Mouse (Mus musculus) fat pad, adult 2 months (tissue): ENCODE measurements around the gene Adora1.

Experiments
- DNase-seq: peaks from one replicate; pipeline ENCODE4 v3.0.0-alpha.2; 2011; ENCODE audit warnings: low read depth, low spot score; ENCODE audit errors: extremely low read depth

The Adora1 gene

GRCm38 (mm10) chr1:134154655-134155054, 80.6 kb downstream of the Adora1 start:
- no peak for DNase-seq

DNA sequence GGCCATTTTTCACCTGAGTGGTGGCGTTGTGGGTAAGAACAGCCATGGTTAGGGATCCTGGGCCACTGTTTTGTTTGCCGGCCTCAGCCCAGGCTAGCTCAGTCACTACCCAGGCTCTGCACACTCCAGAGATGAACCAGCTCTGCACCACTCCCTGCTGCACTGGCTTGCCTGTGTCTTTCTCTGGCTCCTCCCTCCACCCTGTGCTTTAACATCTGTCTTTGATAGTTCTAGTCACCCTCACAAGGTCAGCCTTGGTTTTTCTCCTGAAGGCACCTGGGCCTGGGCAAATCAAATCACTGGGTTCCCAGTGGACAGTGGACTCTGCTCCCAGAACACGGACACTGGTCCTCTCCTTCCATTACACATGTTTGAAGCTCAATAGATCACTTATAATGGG, 81.1 kb downstream of the Adora1 start:
- no peak for DNase-seq

GRCm38 (mm10) chr1:134152626-134153590, 82.3 kb downstream of the Adora1 start:
- DNase-seq: no peak

- no peak for DNase-seq
Observed at GRCm38 (mm10) chr1:134151655-134152412, 83.4 kb downstream of the Adora1 start.

GRCm38 (mm10) chr1:134150745-134151144, 84.5 kb downstream of the Adora1 start:
- DNase-seq: no peak

DNA sequence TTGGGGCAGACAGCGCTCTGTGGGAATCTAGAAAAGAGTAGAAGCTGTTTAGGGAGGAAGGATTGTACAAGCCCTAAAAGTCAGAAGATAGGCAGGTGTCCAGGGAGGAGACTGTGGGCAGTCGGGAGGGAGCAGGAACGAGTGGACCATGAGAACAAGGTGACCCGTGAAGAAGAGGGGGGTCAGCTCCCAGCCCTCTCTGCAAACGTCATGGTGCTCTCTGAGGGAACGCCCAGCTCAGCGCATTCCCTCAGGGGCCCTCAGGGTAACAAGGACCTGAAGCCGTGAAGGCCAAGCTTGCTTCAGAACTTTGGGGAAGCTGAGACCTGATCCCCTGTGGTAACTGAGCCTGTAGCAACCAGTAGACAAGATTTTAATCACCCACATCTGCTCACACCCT, 85.2 kb downstream of the Adora1 start:
- no peak for DNase-seq
